Mouse (Mus musculus): ENCODE measurements around the gene Csrp2.

DNA sequence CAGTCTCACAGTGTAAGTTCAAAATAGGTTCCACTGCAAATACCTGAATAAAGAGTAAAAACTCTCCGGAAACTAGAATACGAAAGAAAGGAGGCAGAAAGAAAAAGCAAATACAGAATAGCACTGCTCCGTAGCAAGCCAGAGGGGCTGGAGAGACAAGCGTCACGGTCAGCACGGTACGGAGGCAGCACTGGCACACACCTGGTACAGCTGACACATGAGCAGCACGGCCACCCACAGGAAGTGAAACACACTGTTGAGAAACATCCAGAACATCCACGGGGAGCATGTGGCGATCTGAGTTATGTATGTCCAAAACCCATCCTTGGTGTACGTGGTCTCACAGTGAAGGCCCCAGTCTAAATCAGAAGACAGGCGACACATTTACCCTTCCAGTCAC, 26.4 kb downstream of the Csrp2 start:
- TF ChIP-seq POLR2A (IDR thresholded peaks at IDR 0.05; ENCODE audit: low read depth, low read length) (no peak), CTCF (IDR thresholded peaks at IDR 0.05; ENCODE audit: extremely low read depth, insufficient read depth, insufficient read length, insufficient replicate concordance) (no peak)

Data from spleen, adult 2 months (tissue).